Mouse (Mus musculus) frontal cortex, postnatal 36 days (tissue): ENCODE results near the gene Cd83.

Experiments
- DNase-seq, 2 experiments: peaks; one replicate each; pipeline ENCODE4 v3.0.0; 2022; ENCODE audit warnings: low spot score in 2 of 2

Cd83 gene

DNA sequence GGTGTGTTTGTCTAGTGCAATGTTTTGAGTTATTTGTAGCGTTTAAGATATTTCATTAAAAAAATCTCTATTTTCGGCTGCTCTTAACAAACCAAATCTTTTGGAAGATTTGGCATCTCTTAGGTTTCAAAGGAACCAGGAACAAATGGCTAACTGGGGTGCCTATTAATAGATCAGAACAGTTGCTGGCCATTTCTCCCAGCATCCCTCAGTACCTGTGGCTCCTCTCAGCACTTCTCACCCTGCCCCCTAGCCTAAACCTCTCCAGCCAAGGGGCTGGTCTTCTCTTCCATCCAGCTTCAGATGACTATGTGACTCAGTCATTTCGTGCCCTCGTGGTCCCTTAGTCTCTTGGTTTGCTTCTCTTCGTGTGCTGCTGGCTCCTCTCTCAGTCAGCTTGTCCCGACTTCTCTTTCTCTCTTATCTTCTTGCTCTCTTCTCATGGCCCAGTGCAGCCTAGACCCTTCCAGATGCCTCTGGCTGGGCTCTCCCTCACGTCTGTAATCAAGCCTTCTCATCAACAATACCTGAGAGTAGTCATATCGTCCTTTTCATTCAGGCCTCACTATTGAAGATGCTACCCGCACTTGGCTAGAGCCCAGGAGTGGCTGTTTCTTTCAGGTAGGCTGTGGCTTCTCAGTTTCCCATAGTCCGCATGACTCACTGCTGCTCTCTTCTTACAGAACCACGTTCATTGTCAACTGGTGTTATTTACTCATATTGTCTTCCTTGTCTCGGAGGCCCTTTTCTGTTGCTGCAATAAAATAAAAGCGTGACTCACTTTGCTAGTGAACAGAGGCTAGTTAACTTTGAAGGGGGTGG is 9.8 kb upstream of the Cd83 start:
- DNase-seq = no peak

DNA sequence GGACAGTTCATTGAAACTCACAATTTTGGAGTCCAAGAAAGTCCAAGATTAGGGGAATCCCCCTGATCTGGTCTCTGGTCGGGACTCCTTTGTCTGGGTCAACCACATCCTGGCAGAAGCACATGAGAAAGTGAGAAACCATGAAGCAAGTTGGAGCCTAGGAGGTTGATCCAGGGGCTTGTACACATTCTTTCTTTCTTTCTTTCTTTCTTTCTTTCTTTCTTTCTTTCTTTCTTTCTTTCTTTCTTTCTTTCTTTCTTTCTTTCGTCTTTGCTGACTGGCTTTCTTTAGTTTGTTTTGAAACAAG is 9.2 kb upstream of the Cd83 start:
- no peak for DNase-seq

DNA sequence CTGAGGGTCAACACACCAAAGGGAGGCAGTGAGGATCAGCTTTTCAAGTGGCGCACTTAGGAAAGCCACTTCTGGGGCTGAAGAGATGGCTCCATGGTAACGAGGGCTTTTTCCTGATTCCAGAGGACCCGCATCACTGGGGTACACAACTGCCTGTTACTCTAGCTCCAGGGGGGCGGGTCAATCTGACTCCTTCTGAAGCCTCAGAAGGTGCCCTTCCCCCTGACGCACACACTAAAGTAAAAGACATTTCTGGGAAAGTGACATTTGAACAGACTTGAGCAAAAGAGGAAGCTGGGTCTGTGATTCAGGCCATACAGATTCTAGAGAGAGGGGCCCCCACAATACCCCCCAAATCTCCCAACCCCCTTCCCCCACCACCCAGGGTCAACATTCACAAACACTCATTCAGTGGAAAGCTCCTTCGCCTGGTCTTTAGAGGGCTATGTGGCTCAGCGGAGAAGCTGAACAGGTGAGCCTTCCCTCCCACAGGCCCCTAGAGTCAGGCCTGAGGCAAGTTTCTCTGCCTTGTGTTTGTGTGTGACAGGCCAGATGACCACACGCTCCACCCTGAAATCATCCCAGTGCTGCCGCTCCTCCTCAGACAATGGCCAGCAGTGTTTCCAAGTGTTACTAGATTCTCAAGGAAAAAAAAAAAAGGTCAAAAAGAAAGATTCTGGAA is 7.1 kb upstream of the Cd83 start:
- no peak for DNase-seq

DNA sequence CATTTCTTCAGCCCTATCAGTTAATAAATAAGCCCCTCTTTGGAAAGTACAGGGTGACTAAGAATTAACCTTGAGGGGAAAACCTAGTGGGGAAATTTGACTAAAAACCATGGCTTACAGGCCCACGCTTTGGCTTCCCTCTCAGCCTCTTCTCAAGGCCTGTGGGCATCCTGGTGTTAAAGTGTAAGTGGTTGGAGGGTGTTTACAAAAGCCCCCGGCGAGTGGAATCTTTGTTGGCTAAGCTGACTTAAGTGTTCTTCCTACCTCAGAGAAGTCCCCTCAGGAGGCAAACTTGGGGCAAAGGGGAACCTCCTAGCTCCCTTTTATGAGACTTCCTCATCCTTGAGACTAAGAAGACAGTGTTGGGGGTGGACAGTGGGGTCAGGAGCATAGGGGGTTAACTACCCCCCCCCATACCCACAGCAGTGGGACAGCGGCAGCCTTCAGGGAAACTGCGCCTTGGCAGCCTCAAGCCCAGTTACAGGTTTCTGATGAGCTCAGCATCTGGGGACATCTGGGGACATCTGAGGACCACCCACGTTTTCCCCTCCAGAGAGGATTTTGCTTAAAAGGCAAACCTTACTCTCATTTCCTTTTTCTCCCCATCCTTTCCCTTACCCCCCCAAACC is 6.4 kb upstream of the Cd83 start:
- no peak for DNase-seq

DNA sequence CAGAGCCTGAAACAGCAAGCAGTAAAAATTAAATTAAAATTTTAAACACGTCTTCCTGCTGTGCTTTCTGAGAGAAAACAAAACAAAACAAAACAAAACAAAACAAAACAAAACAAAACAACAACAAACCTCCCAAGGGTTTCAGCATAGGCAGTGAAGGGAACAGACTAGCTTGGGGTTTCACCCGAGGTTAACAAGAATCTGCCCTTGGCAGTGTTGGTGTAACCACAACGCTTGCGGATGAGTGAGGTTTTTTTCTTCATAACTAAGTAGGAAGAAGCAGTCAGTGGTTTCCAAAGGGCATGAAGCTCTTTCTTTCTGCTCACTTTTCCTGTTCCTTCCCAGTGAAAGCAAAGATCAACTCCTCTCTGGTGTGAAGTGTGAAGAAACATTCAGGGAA is 5.6 kb upstream of the Cd83 start:
- DNase-seq = no peak

DNA sequence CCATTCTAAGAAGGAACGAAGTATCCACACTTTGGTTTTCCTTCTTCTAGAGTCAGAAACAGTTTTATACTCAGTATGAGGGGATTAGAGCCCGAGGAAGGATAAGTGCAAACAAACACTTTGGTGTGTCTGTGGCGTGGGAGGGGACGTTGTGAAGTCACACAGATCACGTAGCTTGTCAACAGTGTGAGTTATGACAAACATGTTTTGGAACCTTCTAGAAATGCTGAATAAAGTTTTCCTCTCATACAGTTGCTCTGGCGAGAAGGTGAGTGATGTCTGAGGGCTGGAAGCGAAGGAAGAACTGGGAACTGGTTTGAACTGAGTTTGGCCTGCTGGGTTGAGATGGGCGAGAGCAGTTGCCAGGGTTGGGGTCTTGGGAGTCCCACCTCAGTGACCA is 4.5 kb upstream of the Cd83 start:
- DNase-seq = no peak

DNA sequence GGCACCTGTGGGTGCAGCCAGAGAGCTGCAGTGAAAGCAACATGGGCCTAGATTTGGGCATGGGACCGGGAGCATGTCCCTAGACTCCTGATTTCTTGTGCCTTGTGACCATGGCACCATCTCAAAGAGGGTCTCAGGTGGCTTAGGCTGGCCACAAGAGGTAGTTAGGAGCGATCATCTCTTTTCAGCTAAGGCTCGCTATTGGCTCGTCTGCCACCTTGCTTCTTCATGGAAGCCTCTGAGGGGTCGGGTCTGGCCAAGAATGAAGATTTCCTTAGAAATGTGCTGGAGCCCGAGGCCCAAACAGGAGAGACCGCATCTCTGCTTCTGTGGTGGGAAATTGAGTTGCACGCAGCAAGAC is 1.1 kb downstream of the Cd83 start:
- no peak for DNase-seq

DNA sequence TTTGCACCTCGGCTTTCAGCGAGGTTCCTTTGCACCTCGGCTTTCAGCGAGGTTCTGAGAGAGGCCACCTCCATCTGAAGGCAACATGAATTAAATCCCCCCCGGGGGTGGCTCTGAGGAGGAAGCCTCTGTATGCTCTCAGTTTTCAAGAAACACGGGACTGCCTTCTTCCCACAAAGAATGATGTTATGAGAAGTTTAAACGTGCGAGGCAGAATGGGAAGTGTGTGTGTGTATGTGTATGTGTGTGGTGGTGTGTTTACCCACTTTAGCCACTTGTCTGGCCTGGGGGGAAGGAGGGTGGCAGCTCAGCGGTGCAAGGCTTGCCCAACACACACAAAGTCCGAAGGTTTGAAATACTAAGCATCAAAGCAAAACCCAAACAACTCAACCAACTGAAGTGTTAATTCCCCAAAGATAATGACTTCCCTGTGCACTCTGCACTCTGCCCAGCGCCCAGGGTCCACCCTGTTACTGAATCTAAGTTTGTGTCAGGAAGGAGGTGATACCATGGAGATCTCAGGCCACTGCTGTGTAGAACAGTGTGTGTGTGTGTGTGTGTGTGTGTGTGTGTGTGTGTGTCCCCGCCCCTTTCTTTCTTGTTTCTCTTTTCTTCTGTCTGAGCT is 1.7 kb downstream of the Cd83 start:
- DNase-seq = no peak

DNA sequence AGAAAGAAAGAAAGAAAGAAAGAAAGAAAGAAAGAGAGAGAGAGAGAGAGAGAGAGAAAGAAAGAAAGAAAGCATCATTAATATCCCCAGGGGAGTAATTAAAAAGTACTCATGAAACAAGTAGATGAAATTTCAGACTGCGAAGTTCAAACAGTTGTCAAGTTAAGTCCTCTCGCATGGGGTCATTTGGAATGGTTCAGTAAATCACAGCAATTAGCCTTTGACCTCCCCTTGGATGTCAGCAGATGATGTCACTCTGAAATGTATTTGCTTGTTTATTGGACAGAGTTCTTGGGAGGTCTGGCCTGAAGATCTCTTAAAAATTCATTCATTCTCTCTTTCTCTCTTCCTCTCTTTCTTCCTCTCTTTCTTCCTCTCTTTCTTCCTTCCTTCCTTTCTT is 2.7 kb downstream of the Cd83 start:
- DNase-seq = no peak

DNA sequence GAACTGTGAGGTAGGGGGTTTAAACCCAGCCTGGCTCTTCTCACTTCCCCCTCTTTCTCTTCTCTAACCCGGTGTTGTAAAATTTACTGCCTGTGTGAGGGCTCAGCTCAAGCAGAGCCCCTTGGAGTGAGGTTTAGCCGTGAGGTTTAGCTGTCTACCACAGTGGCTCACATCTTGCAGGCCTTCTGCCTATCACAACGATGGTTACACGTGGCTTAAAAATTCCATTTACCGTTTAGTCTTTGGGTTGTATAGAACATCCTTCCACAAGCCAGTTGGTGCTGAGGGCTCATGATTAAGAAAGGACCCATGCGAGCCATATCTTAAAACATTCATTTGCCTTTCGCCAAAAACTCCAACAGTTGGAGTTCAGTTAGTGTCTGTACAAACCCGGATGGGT is 3.5 kb downstream of the Cd83 start:
- no peak for DNase-seq

DNA sequence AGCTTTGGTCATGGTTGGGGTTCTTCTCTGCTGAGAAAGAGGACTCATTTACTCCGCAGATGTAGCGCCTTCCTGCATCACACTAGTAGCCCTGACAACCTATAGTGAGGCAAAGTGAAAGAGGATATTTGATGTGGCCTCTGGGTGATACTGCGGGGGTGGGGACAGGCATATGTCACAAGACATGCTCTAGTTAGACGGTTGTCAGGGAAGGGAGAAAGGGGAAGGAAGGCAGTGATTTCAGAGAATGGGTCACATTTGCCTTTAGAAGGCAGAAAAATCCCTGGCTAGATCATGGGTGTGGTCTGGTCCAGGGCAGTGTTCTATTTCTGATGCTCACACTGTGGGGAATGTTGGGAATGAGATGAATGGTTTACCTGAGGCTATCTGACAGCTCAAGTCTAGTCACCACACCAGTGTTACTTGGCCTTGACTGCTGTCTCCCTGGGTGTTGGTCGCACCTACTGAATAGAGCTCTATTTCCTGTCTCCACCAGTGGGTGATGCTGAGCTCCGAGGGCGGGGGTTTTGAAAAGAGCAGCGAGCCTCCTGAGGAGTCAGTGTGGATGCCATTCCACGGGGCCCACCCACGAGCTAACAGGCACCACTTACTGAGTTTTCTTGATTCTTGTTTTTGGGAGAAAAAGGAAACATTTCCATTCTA is 4.5 kb downstream of the Cd83 start:
- no peak for DNase-seq

DNA sequence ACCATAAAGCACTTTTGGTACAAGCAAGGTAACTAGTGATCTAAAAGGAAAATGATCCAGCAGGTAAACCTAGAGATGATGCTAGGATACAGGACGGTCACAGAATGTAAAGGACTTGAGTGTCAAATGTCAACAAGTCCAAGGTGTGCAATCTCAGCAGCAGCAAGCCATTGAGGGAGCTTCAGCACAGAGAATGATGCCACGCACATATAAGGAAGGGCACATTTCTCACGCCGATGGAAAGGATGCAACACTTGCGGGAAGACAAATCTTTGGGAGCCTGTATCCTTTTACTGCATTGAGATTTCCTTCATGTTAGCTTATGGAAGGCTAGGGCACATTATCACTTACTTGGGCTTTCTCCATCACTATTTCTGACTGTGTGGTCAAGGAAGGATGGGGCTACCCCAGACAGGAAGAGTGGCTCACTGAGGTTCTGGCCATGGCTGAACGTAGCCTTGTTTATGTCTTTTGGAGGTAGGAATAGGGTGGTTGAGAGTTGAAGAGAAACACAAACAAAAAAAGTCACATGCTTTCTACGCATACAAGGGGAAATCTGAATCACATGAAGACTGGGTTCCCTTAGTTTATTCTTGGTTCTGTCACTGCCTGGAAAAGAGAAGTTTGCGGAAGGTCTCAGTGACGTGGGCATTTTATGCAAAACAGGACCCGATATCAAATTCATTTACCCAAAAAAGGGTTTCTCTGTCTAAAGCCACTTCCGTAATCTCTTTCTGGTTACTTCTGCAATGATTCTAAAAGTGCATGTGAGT is 5.8 kb downstream of the Cd83 start:
- DNase-seq = no peak

DNA sequence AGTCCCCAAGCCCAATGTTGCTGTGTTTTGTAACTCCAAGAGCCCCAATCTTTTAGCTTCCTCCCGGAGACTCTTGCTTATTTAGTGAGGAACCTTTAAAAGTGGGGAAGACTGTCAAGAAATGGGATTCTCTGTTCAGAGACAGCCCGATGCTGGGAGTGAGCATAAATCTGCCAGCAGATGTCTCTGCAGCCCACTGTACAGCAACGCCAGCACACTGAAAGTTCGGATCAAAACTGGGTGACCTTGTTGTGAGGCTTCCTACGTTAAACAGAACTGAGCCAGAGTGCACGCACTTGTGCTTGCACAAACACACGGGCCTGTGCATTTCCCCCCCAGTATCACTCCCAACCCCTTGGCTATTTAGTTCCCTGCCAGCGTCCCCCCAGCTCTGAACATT is 10.8 kb downstream of the Cd83 start:
- peak in 1 of 2 experiments; percentile 52 for DNase-seq

DNA sequence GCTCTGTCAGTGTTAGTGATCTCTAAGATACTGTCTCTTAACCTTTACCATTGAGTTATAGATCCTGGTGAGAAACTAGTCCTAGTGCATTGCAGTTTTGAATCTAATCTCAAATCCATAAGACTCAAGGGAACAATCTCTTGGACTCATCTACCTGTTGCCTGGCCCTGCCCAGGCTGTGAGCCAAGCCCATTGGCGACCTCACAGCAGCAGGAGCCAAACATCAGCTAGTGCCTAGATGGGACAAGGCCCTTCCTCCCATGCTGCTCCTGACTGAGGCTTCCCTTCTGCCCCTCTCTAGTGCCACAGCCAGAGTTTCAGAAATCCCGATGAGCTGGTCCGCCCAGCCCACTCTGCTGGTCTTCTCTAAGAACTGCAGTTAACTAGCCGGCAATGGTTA is 14.1 kb downstream of the Cd83 start:
- DNase-seq = no peak

DNA sequence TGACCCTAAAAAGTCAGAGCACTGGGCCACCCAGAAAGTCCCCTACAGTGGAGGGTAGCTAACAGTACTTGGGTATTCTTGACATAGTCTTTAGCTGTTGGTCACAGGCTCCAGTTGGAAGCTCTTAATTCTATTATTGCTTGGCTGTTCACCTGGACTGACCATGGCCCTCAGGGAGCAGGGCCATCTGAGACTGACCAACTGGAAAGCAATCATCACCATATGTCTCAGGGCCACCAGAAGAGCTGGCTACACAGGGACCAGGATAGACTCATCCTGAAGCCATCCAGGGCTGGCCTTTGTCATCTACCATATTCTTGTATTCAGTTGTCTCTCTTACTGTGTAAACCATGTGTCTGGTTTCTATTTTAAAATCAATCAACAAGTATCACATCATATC is 15.6 kb downstream of the Cd83 start:
- DNase-seq = no peak

DNA sequence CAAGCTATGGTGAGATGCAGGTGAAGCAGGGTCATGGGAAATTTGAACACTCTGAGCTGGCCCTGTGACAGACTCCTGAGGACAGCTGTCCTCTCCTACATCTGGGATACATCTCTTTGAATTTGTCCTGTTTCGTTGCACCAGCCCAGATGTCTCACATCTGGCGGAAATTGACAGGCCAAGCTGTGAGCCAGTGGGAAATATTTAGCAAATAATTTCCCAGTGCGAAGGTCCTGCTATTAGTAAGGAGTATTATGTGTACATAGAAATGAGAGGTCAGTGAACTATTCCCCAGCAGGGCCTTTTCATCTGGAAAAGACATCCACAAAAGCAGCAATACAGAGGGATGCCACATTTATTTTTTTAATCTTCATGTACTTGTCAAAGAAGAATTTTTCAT is 17.4 kb downstream of the Cd83 start:
- no peak for DNase-seq

DNA sequence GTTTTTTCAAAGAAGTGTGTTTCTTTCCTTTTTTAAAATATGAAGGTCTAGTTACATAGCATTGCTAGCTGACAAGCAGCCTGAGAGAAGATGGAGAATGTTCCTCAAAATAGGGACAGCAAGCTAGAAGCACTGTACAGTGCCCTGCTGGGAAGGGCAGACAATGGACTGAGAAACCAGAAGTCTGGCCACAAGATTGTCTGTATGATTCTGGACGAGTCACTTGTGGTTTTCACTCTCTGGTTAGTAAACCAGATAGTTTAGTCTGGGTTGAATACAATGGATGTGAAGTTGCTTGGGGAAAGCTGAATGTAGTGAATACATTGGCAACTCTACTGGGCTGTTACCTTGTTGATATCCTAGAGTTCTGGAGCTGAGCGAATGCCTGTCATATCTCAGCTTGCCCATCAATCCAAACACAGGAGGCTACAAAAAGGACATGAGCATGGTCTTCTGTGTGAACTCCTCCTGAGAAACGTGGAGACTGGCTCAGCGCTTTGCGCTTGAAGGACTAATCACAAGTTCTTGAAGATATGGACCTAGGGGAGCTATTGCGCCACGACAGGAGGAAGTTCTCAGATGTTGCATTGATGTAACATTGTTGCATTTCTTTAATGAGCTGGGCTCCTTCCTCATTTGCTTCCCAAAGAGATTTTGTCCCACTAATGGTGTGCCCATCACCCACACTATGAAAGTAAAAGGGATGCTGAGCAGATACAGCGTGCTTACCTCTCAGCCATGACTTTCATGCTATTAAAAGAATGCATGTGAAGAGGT is 18.0 kb downstream of the Cd83 start:
- no peak for DNase-seq

DNA sequence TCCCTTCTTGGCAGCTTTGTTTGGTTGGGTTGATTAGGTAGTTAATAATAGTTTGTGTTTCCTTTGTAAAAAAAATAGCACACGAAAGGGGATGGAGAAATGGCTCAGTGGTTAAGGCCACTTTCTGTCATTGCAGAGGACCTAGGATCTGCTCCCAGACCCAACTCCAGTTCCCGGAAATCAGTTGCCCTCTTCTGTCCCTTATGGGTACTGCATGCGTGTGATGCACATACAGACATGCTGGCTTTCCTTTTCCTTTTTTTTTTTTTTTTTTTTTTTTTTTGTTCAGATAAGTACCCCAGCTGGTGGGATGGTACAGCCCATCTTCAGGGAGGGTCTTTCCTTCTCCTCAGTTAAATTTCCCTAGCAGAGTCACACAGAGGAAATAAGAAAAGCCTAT is 20.1 kb downstream of the Cd83 start:
- DNase-seq = no peak

DNA sequence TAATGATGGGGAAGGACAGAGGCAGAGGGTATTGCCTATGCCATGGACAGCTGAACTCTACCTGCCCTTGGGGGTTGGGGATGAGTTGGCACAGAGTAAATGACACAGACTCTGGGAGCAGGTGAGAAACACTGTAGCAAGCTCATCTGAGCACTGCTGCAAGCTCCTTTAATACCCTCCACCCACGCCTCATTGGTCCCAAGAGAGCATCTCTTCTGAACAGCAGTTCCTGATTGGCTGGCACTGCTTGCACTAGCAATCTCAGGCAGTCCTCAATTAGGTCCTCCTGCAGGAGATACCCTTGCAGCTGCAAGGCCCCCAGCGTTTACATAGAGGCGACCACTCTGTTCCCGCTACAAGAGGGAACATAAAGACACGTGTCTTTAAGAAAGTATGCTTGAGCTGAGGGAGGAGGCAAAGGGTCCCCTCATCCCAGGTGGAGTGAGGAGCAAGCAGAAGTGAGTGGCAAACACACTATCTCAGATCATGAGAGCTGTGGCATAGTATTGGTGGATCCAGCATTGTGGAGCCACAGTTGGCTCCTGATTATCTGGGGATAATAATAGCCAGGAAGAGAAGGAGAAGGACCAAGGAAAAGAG is 20.7 kb downstream of the Cd83 start:
- DNase-seq = no peak
